Mouse (Mus musculus): ENCODE data around the gene Kcne4.
"Not testable (repeated sequence)": the region's sequence is repeated elsewhere in the genome, so short reads cannot be mapped to it uniquely, and the experiment has no call there.

Gene Kcne4

GRCm38 (mm10) chr1:78816639-78817038 is at the start of gene Kcne4:
Gene Kcne4 (plus strand): TSS chr1:78816758.
- no peak for DNase-seq (ENCODE audit: low read depth)

- no peak for DNase-seq (ENCODE audit: low read depth)
Measured at GRCm38 (mm10) chr1:78781899-78782298, 34.7 kb upstream of the Kcne4 start.

GRCm38 (mm10) chr1:78784936-78785335 is 31.6 kb upstream of the Kcne4 start:
- not testable (repeated sequence) for DNase-seq (ENCODE audit: low read depth)

GRCm38 (mm10) chr1:78789744-78790143 is 26.8 kb upstream of the Kcne4 start:
- no peak for DNase-seq (ENCODE audit: low read depth)

GRCm38 (mm10) chr1:78807428-78807827 is 9.1 kb upstream of the Kcne4 start:
- no peak for DNase-seq (ENCODE audit: low read depth)

GRCm38 (mm10) chr1:78809819-78810218 is 6.7 kb upstream of the Kcne4 start:
- DNase-seq (ENCODE audit: low read depth): no peak

GRCm38 (mm10) chr1:78810904-78811303 is 5.7 kb upstream of the Kcne4 start:
- DNase-seq (ENCODE audit: low read depth): no peak

- peak; percentile 65 for DNase-seq (ENCODE audit: low read depth)
Measured at GRCm38 (mm10) chr1:78811975-78812490, 4.5 kb upstream of the Kcne4 start.

GRCm38 (mm10) chr1:78817756-78818155 is 1.2 kb downstream of the Kcne4 start:
- DNase-seq (ENCODE audit: low read depth): no peak

- DNase-seq (ENCODE audit: low read depth): no peak
Measured at GRCm38 (mm10) chr1:78818630-78819526, 2.3 kb downstream of the Kcne4 start.

- no peak for DNase-seq (ENCODE audit: low read depth)
Measured at GRCm38 (mm10) chr1:78819592-78819991, 3.0 kb downstream of the Kcne4 start.

GRCm38 (mm10) chr1:78820176-78820575 is 3.6 kb downstream of the Kcne4 start:
- no peak for DNase-seq (ENCODE audit: low read depth)

GRCm38 (mm10) chr1:78821111-78821510 is 4.6 kb downstream of the Kcne4 start:
- DNase-seq (ENCODE audit: low read depth): no peak

- no peak for DNase-seq (ENCODE audit: low read depth)
Measured at GRCm38 (mm10) chr1:78821733-78822430, 5.3 kb downstream of the Kcne4 start.

GRCm38 (mm10) chr1:78825246-78825645 is 8.7 kb downstream of the Kcne4 start:
- DNase-seq (ENCODE audit: low read depth): no peak

- DNase-seq (ENCODE audit: low read depth): no peak
Measured at GRCm38 (mm10) chr1:78838468-78838867, 21.9 kb downstream of the Kcne4 start.

GRCm38 (mm10) chr1:78840769-78841168 is 24.2 kb downstream of the Kcne4 start:
- DNase-seq (ENCODE audit: low read depth): no peak

- DNase-seq (ENCODE audit: low read depth): no peak
Measured at GRCm38 (mm10) chr1:78845661-78846060, 29.1 kb downstream of the Kcne4 start.

- DNase-seq (ENCODE audit: low read depth): no peak
Measured at GRCm38 (mm10) chr1:78846471-78846870, 29.9 kb downstream of the Kcne4 start.

- DNase-seq (ENCODE audit: low read depth): no peak
Measured at GRCm38 (mm10) chr1:78852408-78853093, 36.0 kb downstream of the Kcne4 start.

GRCm38 (mm10) chr1:78853094-78853445 is 36.5 kb downstream of the Kcne4 start:
- DNase-seq (ENCODE audit: low read depth): no peak

GRCm38 (mm10) chr1:78854306-78854705 is 37.7 kb downstream of the Kcne4 start:
- no peak for DNase-seq (ENCODE audit: low read depth)
